Mouse (Mus musculus): ENCODE measurements around the gene Plekhf1. TPM values are rescaled to one million over a fixed set of nuclear protein-coding genes. Genes with fewer than 3 reads are reported as not detected.

Plekhf1 gene
- not detected for polyA plus RNA-seq (2017; shearing (Covaris generic))

DNA sequence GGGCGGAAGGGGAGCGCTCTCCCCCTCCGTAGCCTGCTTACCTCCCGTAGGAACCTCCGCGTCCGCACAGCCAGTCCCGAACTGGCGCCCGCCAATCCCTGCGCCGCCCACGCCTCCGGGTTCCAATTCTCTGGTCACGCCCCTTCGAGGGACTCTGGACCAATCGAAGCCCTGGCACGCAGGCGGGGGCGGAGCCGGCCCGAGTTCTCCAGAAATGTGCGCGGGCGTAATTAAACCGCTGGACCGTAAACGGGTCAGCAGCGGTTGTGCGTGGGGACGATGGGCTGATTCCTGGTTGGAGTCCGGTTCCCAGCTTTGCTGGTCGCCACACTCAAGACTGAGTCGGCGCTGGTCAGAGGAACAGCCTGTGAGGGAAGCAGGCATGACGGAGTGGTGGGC is at the start of gene Plekhf1:
Gene Plekhf1, minus strand, starts transcription at position 117 of the 399 bp plus-strand sequence.

DNA sequence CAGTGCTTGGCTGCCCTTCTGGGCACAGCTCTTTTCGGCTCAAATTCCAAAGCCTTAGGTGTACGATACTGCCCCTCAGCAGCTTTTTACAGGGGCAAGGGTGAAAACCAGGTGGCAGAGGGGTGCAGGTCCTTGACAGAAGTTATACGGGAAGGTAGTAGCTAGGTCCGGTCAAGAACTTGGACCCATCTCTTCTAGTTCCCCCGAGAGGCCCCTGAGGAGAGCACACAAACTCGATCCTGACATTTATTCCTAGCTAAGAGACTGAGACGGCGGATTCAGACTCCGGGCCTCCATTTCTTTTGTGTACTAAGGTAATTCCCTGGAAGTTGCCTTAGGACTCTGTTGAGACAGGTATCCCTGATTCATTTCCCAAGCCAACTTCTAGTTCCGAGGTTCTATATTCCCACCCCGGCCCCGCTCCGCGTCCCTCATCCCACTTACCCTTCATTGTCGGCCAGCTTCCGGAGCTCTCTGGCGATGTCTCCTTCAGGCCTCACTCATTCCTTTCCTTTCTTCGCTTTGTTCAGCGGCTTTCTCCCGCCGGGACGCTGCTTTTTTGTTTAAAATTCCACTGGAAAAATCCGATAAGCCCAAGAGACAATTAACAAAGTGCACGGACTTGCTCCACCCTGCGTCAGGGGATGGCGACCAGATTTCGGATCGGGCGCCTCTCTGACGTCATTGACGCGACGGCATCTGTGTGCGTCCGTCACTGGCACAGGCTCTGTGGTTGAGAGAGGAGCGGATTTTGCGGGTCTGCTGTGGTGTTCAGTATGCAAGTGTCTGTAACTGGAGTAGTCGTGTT is 43.1 kb upstream of the Plekhf1 start, which contains the start of gene Pop4:
Gene Pop4, minus strand, starts transcription at position 721 of the 808 bp plus-strand sequence.

DNA sequence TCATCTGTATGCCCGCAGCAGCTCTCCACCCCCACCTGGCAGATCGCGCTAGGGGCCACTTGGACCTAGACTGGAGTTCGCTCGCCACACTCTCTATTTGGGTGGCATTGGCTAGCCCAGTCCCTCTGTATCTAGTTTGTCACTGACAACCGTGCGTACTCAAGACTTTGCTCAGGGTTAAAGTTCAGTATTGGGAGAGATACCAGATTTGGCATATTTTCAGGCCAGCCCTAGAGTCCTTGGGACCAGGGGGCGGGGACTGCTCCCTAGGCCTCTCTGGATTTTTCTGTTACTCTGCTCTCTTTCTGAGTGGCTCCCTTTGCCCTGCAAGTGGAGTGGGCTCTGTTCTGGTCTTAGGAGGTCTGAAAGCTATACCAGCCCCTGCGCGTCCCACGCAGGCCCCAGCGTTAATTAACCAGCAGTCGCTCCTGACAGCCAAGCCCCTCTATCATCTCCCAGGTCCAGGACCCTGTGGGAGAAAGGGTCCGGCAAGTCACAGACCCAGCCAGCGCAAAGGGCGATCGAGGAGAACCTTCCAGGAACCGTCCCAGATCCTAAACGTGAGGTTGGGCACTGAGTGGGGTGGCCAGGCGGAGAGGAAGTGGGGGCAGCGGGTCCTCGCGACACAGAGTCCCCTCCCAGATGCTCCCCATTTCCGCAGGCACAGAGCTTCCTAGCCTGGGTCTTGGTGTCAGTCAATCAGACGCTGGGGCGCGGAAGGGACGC is 44.7 kb downstream of the Plekhf1 start, which contains the start of gene 1600014C10Rik:
Gene 1600014C10Rik, plus strand, starts transcription at position 256 of the 726 bp plus-strand sequence.

Other genes starting within 250 kb of the Plekhf1 start
- 67.4 TPM for gene Uri1, start 204.5 kb downstream of the Plekhf1 start, polyA plus RNA-seq (2017; shearing (Covaris generic))
- gene Ccne1, start 120.5 kb downstream of the Plekhf1 start, polyA plus RNA-seq (2017; shearing (Covaris generic)), result 3.2 TPM
- 32.1 TPM for gene 1600014C10Rik, start 44.8 kb downstream of the Plekhf1 start, polyA plus RNA-seq (2017; shearing (Covaris generic))
- 32.5 TPM for gene Pop4, start 43.4 kb upstream of the Plekhf1 start, polyA plus RNA-seq (2017; shearing (Covaris generic))